Mouse (Mus musculus): ENCODE measurements around the gene Exosc7.

Exosc7 gene

GRCm38 (mm10) chr9:123138891-123139474 lies 26.0 kb downstream of the Exosc7 start:
- peak; percentile 72 for DNase-seq (ENCODE audit: low read depth, low spot score)

DNA sequence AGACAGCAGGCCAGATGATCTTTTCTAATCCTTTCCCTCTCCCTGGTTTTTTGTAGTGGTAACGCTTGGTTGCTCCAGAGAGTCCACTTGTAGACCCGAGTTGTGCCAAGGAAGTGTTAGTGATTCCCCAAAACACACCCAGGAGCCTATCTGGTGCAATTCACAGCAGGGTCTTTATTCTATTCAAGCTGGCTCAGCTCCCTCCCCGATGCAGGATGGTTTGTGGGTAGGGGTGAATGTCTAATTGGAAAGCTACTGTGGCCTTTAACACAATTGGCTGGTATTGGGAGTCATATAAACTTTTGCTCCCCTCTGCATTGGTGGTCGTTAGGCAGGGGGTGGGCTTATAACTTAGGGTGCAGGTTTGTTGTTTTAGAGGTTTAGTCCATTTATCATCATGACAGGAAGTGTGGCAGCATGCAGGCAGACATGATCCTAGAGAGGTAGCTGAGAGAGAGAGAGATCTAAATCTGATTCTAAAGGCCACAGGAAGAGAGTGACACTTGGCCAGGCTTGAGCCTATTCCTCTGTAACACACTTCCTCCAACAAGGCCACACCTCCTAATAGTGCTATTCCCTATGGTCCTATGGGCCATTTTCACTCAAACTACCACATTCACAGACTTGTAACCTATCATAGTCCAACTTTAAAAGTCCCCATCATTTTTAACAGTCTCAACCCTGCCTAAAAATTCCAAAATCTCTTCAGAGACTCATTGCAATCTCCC lies 27.0 kb downstream of the Exosc7 start:
- no peak for DNase-seq (ENCODE audit: low read depth, low spot score)

GRCm38 (mm10) chr9:123148430-123148829 lies 35.4 kb downstream of the Exosc7 start:
- DNase-seq (ENCODE audit: low read depth, low spot score): peak; percentile 89

DNA sequence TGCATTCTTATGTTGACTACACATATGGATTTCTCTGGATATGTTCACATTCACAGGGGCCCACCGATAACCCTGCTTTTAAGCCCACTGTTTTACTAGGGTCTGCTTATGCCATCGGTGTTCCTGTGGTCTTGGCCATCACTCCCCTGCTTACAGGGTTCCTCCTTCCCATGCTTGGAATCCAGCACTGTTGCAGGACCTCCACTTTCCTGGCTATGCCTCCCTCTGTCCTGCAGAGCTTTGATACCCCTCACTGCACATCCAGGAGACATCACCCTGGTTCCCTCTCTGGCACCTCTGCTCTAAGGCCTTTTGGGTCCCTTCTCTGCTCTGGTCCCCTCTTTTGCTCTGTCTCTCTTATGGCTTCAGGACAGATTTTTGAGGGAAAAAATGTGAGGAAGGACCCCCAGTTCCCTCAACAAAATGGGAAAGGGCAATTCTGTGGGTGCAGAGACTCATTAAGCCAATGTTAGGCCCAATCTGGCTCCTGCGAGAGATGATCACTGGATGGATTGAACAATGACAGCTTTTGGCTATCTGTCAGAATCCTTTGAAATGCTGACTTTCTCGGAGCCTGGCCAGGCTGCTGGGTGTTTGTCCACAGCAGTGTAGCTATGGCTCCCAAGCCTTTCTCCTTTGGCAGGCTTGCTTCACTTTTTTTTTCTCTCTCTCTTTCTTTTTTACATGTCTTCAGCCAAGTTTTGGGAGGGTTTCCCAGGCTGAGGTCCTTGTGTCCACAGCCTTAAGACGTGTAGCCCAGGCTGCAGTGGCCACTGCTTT lies 37.4 kb downstream of the Exosc7 start, which contains the start of gene Clec3b:
Clec3b (plus strand) TSS at position 706 of the 780 bp plus-strand sequence.
- DNase-seq (ENCODE audit: low read depth, low spot score): peak; percentile 87

DNA sequence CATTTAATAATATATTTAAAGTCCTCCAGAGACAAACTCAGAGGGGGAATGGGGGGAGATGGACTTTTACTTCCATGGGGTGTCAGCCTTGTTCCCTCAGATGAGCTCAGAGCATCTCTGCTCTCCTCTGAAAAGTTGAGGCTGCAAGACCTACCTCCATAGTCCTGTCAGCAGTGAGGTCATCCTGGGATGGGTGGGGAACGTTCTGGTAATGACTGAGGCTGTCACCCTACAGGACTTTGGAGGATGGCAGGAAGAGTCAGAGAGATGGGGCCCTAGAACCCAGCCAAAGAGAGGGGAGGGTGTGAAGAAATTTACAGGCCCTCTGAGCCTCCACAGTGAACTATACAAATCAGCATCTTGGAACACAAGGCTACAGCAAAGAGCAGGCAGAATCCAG lies 38.5 kb downstream of the Exosc7 start:
- DNase-seq (ENCODE audit: low read depth, low spot score): peak; percentile 79

- no peak for DNase-seq (ENCODE audit: low read depth, low spot score)
These were observed 39.0 kb downstream of the Exosc7 start for GRCm38 (mm10) chr9:123152026-123152425.

- peak; percentile 84 for DNase-seq (ENCODE audit: low read depth, low spot score)
These were observed 40.1 kb downstream of the Exosc7 start for GRCm38 (mm10) chr9:123153121-123153520.

DNA sequence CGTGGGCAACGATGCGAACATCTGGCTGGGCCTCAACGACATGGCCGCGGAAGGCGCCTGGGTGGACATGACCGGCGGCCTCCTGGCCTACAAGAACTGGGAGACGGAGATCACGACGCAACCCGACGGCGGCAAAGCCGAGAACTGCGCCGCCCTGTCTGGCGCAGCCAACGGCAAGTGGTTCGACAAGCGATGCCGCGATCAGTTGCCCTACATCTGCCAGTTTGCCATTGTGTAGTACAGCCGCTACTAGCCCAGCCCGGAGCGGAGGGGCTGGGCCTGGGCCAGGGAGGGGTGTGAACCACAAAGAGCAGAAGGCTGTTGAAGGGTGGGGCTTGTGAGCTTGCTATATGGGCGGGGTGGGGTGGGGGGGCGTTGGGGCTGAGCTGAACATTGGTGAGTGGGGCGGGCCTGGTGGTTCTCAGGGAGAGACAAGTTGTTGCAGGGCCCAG lies 43.9 kb downstream of the Exosc7 start:
- DNase-seq (ENCODE audit: low read depth, low spot score): no peak

- DNase-seq (ENCODE audit: low read depth, low spot score): peak; percentile 54
These were observed 44.7 kb downstream of the Exosc7 start for GRCm38 (mm10) chr9:123157699-123158098.

DNA sequence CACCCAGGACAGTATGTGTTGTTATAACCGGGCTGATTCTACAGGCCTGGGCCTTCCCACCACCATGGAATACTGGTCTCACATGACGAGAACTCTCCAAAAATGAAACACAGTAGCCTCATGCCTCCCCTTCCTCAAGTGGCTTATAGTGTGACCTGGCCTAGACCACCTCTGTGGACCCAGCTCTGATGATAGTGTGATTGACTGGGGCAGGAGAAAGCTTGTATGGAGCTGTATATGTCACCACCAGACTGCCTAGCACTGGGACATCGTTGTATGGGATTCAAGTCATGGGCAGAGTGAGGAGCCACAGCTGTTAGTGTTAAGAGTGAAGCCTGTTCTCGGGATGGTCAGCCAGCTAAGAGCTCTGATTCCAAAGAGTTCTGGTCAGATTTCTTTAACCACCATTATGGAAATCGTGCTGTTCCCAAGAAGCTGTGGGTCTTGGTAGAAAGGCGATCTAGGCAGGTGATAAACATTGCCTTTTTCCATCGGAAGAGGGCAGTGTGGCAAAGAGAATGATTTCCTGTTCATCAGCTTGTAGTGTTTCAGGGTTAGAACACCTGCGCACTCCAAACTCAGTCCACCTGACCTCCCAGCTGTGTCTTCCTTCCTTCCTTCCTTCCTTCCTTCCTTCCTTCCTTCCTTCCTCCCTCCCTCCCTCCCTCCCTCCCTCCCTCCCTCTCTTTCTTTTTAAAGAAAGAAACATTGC lies 45.3 kb downstream of the Exosc7 start:
- no peak for DNase-seq (ENCODE audit: low read depth, low spot score)

- no peak for DNase-seq (ENCODE audit: low read depth, low spot score)
These were observed 46.3 kb downstream of the Exosc7 start for GRCm38 (mm10) chr9:123159330-123159729.

GRCm38 (mm10) chr9:123161792-123162191 lies 48.8 kb downstream of the Exosc7 start:
- no peak for DNase-seq (ENCODE audit: low read depth, low spot score)

DNA sequence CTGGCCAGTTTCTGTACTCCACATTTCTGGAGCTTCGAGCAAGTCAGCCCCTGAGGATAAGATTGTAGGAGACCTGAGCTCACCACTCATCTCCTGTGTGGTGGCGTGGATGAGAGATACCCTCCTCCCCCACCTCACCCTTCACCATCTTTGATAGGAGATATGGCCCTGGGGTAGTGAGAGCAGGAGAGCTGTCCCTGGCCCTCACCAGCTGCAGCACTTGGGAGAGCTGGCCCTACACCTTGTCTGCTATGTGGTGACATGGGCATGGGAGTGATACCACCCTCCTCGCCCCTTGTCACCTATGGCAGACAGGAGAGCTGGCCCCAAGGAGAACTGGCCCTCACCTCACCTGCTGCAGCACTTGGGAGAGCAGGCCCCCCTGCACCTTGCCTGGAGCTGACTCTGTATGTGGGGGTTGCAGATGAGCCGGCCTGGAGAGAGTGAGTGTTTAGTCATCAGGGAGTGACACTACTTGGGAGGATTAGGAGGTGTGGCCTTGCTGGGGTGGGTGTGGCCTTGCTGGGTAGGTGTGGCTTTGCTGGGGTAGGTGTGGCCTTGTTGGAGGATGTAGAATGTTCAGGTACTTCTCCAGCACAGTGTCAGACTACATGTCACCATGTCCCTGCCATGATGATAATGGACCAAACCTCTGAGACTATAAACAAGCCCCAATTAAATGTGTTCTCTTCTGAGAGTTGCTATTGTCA lies 50.1 kb downstream of the Exosc7 start:
- no peak for DNase-seq (ENCODE audit: low read depth, low spot score)

GRCm38 (mm10) chr9:123165781-123166443 lies 52.9 kb downstream of the Exosc7 start:
- no peak for DNase-seq (ENCODE audit: low read depth, low spot score)

DNA sequence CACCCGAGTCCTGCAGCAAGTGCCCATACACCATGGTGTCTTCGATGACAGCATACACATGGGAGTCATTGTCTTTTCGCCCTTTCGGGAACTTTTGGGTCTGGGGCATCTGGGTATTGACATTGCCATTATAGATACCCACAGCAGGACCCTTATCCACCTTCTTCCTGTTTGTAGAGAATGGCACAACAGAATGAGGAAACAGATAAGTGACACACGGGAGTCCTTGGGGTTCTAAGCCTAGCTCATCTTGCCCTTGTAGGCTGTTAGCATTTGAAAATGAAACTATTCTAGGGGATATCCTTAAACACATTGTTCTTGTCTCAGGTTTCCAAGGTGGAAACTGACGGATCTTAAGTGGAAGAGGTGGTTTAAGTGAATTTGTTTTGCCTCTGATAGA lies 60.7 kb downstream of the Exosc7 start:
- no peak for DNase-seq (ENCODE audit: low read depth, low spot score)

DNA sequence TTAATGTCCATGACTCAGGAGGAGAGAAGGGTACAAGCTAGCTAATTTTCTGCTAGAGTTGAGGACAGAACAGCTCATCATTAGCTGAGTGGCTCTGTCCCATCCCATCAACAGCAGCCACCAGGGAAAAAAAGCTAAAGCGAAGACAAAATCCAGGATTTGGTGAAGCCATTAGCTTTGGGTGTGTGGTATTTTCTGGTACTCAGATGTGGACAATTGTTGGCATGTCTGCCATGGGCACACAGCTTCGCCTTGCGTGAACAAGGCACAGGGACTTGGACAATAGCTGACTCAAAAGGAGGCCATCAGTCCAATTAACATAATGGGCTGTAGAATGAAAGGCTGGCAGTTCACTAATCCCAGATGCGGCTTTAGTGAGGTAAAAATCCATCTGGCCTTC lies 61.3 kb downstream of the Exosc7 start:
- no peak for DNase-seq (ENCODE audit: low read depth, low spot score)

GRCm38 (mm10) chr9:123177380-123178048 lies 64.5 kb downstream of the Exosc7 start:
- DNase-seq (ENCODE audit: low read depth, low spot score): no peak

GRCm38 (mm10) chr9:123180003-123180402 lies 67.0 kb downstream of the Exosc7 start:
- no peak for DNase-seq (ENCODE audit: low read depth, low spot score)

- DNase-seq (ENCODE audit: low read depth, low spot score): no peak
These were observed 70.2 kb downstream of the Exosc7 start for GRCm38 (mm10) chr9:123183226-123183625.

DNA sequence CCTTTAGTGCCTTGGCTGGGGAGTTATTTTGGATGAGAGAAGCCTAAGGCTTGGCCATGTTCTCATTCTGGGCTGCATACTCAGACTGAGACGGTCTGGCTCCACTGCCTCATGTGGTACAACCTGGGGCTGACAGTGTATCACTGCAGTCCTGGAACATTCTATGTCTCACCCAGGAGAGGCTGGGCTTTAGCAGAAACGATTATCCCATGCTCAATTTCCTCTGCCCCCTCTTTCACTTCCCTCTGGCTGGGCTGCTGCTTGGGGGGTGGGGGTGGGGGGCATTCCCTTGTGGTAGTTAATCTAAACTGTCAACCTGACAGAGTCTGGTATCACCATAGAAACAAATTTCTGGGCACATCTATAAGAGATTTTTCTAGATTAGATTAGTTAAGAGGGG lies 72.5 kb downstream of the Exosc7 start:
- no peak for DNase-seq (ENCODE audit: low read depth, low spot score)
